Mouse (Mus musculus) liver, adult 2 months (tissue): Measurements from ENCODE around the gene Brd3os.

Source experiments
- CTCF ChIP-seq: fragments of 200-500 bp; IDR thresholded peaks from 2 replicates; pipeline ENCODE4 v1.5.1; 2011; ENCODE audit warnings: low read depth, low read length, control low read depth
- POLR2A ChIP-seq: fragments of 200-500 bp; IDR thresholded peaks from 2 replicates; pipeline ENCODE4 v1.6.1; 2011; ENCODE audit warnings: low read length, control low read depth; ENCODE audit not compliant: insufficient read depth; ENCODE audit errors: extremely low read depth

DNA sequence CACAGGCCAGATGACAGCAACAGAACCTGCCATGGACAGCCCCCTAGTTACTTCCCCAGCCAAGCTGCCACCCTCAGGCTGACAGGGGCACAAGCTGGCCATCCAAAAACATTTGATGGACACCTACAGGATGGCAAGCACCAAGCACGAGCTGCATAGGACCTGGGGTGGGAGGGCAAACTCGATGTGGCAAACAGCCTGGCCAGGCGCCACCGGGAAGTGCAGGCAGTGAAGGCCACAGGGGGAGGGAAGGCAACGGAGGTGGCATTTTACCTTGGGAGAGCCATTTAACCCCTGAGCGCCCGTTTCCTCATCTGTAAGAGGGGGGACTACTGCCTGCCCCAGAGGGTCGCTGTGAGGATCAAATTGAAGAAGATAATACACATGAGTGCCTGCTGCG lies 18.5 kb downstream of the Brd3os start:
- TF ChIP-seq POLR2A (no peak), CTCF (no peak)
